Mouse (Mus musculus): Measurements from ENCODE around the gene Nkd2. TPM values are rescaled to one million over a fixed set of nuclear protein-coding genes. Genes with fewer than 3 reads are reported as not detected.

Gene Nkd2
- total and polyA plus RNA-seq, 3 experiments, result not detected

- TF ChIP-seq NRF1 (IDR thresholded peaks at IDR 0.05; ENCODE audit: low read depth, low read length) (no peak), RCOR1 (conservative IDR thresholded peaks at IDR 0.05; ENCODE audit: low read depth, low read length) (no peak), NELFE (IDR thresholded peaks at IDR 0.05; ENCODE audit: low read depth, low read length) (no peak), MAZ (IDR thresholded peaks at IDR 0.05; ENCODE audit: low read depth, low read length) (no peak), MYC (IDR thresholded peaks at IDR 0.05; ENCODE audit: low read depth, low read length) (no peak), ZKSCAN1 (IDR thresholded peaks at IDR 0.05; ENCODE audit: borderline replicate concordance, low read depth, low read length) (no peak), POLR2AphosphoS2 (IDR thresholded peaks at IDR 0.05; ENCODE audit: low read depth, low read length) (no peak), TCF12 (IDR thresholded peaks at IDR 0.05; ENCODE audit: low read depth, low read length) (no peak)
- dilution Hi-C loops (cut with MboI; ENCODE audit: extremely low pct_ligation_motif_present, extremely low pct_unique_long_range_greater_than_20kb, low sequenced_read_pairs) (no loop called here), in situ Hi-C loops (cut with MboI; ENCODE audit: low pct_ligation_motif_present, low pct_unique_long_range_greater_than_20kb, low sequenced_read_pairs) (no loop called here)
- no peaks in the 10 kb centered on the region for H3K9me3 ChIP-seq (replicated peaks; ENCODE audit: low read length)
- peaks cover 0 to 4% of the 10 kb centered on the region in 2 experiments; a peak in 2 of 4 replicates for H3K4me1 ChIP-seq (ENCODE audit: control insufficient read depth in 1 of 2, insufficient read depth in 2 of 2)
- peaks cover 0 to 39% of the 10 kb centered on the region in 2 experiments for H3K36me3 ChIP-seq (replicated peaks in 1 of 2; ENCODE audit: control insufficient read depth in 1 of 2, insufficient read depth in 1 of 2, low read length in 1 of 2)
- DNase-seq (ENCODE audit: extremely low read depth), result no peak
- H3K79me2 ChIP-seq (replicated peaks; ENCODE audit: control insufficient read depth, extremely low read depth, insufficient read depth, poor library complexity, severe bottlenecking), result no peaks in the 10 kb centered on the region
- no peak overlapping the region for H3K4me2 ChIP-seq (ENCODE audit: insufficient read depth, low read depth, poor library complexity, severe bottlenecking)
- no peaks in the 10 kb centered on the region for H3K27me3 ChIP-seq (replicated peaks)
- no peak overlapping the region for H3K9ac ChIP-seq (ENCODE audit: insufficient read depth, low read depth)
- H3K4me3 ChIP-seq (replicated peaks in 1 of 3; ENCODE audit: low read depth in 2 of 3, low read length in 2 of 3, poor library complexity in 1 of 3), result no peak overlapping the region
- H3K27ac ChIP-seq (ENCODE audit: insufficient read depth, low read depth), result no peak overlapping the region
These were observed 34.5 kb downstream of the Nkd2 start for GRCm38 (mm10) chr13:73812936-73813335.

GRCm38 (mm10) chr13:73804914-73805313 is 42.5 kb downstream of the Nkd2 start:
- Histone ChIP-seq H3K27ac (ENCODE audit: insufficient read depth, low read depth) (no peak overlapping the region), H3K4me2 (ENCODE audit: insufficient read depth, low read depth, poor library complexity, severe bottlenecking) (no peak overlapping the region), H3K36me3 (replicated peaks in 1 of 2; ENCODE audit: control insufficient read depth in 1 of 2, insufficient read depth in 1 of 2, low read length in 1 of 2) (peaks cover 0 to 23% of the 10 kb centered on the region in 2 experiments), H3K9me3 (replicated peaks; ENCODE audit: low read length) (no peaks in the 10 kb centered on the region), H3K27me3 (replicated peaks) (no peaks in the 10 kb centered on the region), H3K4me1 (ENCODE audit: control insufficient read depth in 1 of 2, insufficient read depth in 2 of 2) (peaks cover 6 to 19% of the 10 kb centered on the region in 2 experiments), H3K4me3 (replicated peaks in 1 of 3; ENCODE audit: low read depth in 2 of 3, low read length in 2 of 3, poor library complexity in 1 of 3) (no peak overlapping the region), H3K9ac (ENCODE audit: insufficient read depth, low read depth) (no peak overlapping the region), H3K79me2 (replicated peaks; ENCODE audit: control insufficient read depth, extremely low read depth, insufficient read depth, poor library complexity, severe bottlenecking) (no peaks in the 10 kb centered on the region)
- TF ChIP-seq HCFC1 (IDR thresholded peaks at IDR 0.05; ENCODE audit: low read depth, low read length) (no peak), ELF1 (IDR thresholded peaks at IDR 0.05; ENCODE audit: low read depth, low read length) (no peak), EP300 (IDR thresholded peaks at IDR 0.05; ENCODE audit: low read length) (no peak), TCF12 (IDR thresholded peaks at IDR 0.05; ENCODE audit: low read depth, low read length) (no peak), ZC3H11A (IDR thresholded peaks at IDR 0.05; ENCODE audit: low read depth, low read length) (no peak), MEF2A (IDR thresholded peaks at IDR 0.05; ENCODE audit: borderline replicate concordance, low read depth, low read length) (no peak), JUND (conservative IDR thresholded peaks at IDR 0.05; ENCODE audit: low read depth, low read length) (no peak), MAZ (IDR thresholded peaks at IDR 0.05; ENCODE audit: low read depth, low read length) (no peak), MAX (IDR thresholded peaks at IDR 0.05; ENCODE audit: low read length) (no peak), TBP (conservative IDR thresholded peaks at IDR 0.05; ENCODE audit: low read depth, low read length) (no peak), PAX5 (IDR thresholded peaks at IDR 0.05; ENCODE audit: low read length) (no peak), RAD21 (IDR thresholded peaks at IDR 0.05; ENCODE audit: low read depth, low read length) (no peak), MYC (IDR thresholded peaks at IDR 0.05; ENCODE audit: low read depth, low read length) (no peak), ZKSCAN1 (IDR thresholded peaks at IDR 0.05; ENCODE audit: borderline replicate concordance, low read depth, low read length) (no peak), CTCF (conservative IDR thresholded peaks at IDR 0.05 in 1 of 2, IDR thresholded peaks at IDR 0.05 in 1 of 2; ENCODE audit: low read depth in 2 of 2, low read length in 2 of 2) (no peak), MAFK (IDR thresholded peaks at IDR 0.05; ENCODE audit: insufficient replicate concordance, low read length) (no peak)
- dilution Hi-C loops (cut with MboI; ENCODE audit: extremely low pct_ligation_motif_present, extremely low pct_unique_long_range_greater_than_20kb, low sequenced_read_pairs), result no loop called here
- in situ Hi-C loops (cut with MboI; ENCODE audit: low pct_ligation_motif_present, low pct_unique_long_range_greater_than_20kb, low sequenced_read_pairs), result loop anchor here (5.0 kb wide), 1 partner anchor 38 kb away; no protein-coding TSS in a partner anchor
- no peak for DNase-seq (ENCODE audit: extremely low read depth)
